Mouse (Mus musculus) myocyte (in vitro differentiated cells): ENCODE measurements at regions not wholly inside any gene's neighbourhood (a gene's known extent, or its start where the extent isn't known, plus 50 kb on each side); places are given as distances from the start of the nearest gene placed in this dataset.

Source experiments
- CEBPB ChIP-seq: IDR thresholded peaks from 2 replicates; pipeline ENCODE4 v1.6.1; 2011; ENCODE audit warnings: mild to moderate bottlenecking, moderate library complexity; ENCODE audit not compliant: poor library complexity, insufficient read depth, severe bottlenecking
- E2F4 ChIP-seq: IDR thresholded peaks from one replicate; pipeline ENCODE4 v1.6.1; 2011; ENCODE audit warnings: mild to moderate bottlenecking, control low read depth, moderate library complexity; ENCODE audit not compliant: insufficient read depth
- MAX ChIP-seq: IDR thresholded peaks from one replicate; pipeline ENCODE4 v1.6.1; 2011; ENCODE audit warnings: low read depth, mild to moderate bottlenecking, control low read depth
- MYOD1 ChIP-seq, 3 experiments: IDR thresholded peaks; one replicate each; pipeline ENCODE4 v1.6.1; 2011; ENCODE audit warnings: control low read depth in 2 of 3, low read depth in 2 of 3, mild to moderate bottlenecking in 2 of 3, moderate library complexity in 1 of 3; ENCODE audit not compliant: insufficient read length in 2 of 3, control insufficient read depth in 1 of 3
- MYOG ChIP-seq, 3 experiments: IDR thresholded peaks; one replicate each; pipeline ENCODE4 v1.6.1; 2011; ENCODE audit warnings: control low read depth in 2 of 3, low read depth in 2 of 3, mild to moderate bottlenecking in 2 of 3; ENCODE audit not compliant: insufficient read length in 2 of 3, control insufficient read depth in 1 of 3, insufficient read depth in 1 of 3
- POLR2A ChIP-seq: IDR thresholded peaks from one replicate; pipeline ENCODE4 v1.6.1; 2011; ENCODE audit warnings: low read depth, mild to moderate bottlenecking, control low read depth, moderate library complexity; ENCODE audit not compliant: insufficient read length
- POLR2AphosphoS2 ChIP-seq: IDR thresholded peaks from one replicate; pipeline ENCODE4 v1.6.1; 2011; ENCODE audit warnings: low read depth, control low read depth; ENCODE audit not compliant: insufficient read length
- REST ChIP-seq: IDR thresholded peaks from one replicate; pipeline ENCODE4 v1.6.1; 2011; ENCODE audit warnings: mild to moderate bottlenecking, control low read depth, moderate library complexity; ENCODE audit not compliant: insufficient read depth, insufficient read length
- SRF ChIP-seq: IDR thresholded peaks from one replicate; pipeline ENCODE4 v1.6.1; 2011; ENCODE audit warnings: low read depth; ENCODE audit not compliant: control insufficient read depth, insufficient read length
- TCF12 ChIP-seq: IDR thresholded peaks from one replicate; pipeline ENCODE4 v1.6.1; 2011; ENCODE audit warnings: mild to moderate bottlenecking, control low read depth; ENCODE audit not compliant: poor library complexity, insufficient read depth, severe bottlenecking
- TCF3 ChIP-seq: IDR thresholded peaks from one replicate; pipeline ENCODE4 v1.6.1; 2011; ENCODE audit warnings: low read depth, control low read depth; ENCODE audit not compliant: insufficient read length
- USF1 ChIP-seq: IDR thresholded peaks from one replicate; pipeline ENCODE4 v1.6.1; 2011; ENCODE audit warnings: low read depth, mild to moderate bottlenecking, control low read depth, moderate library complexity

- TF ChIP-seq POLR2A (no peak), CEBPB (no peak), MAX (no peak), E2F4 (no peak), POLR2AphosphoS2 (no peak), MYOG (IDR thresholded peaks at IDR 0.05; ENCODE audit: control insufficient read depth in 1 of 3, insufficient read depth in 1 of 3, insufficient read length in 2 of 3, low read depth in 2 of 3) (no peak), TCF12 (no peak), USF1 (no peak), REST (no peak), TCF3 (no peak), MYOD1 (IDR thresholded peaks at IDR 0.05; ENCODE audit: control insufficient read depth in 1 of 3, insufficient read length in 2 of 3, low read depth in 2 of 3) (no peak), SRF (no peak)
These were observed 72.9 kb upstream of the Rmdn2 start for GRCm38 (mm10) chr17:79538789-79539188.
